Mouse (Mus musculus): ENCODE data around the gene Gp9.
A peak's percentile ranks its signal among the peaks of the same experiment; 100 is the strongest.

Gene Gp9

GRCm38 (mm10) chr6:87777842-87778241 lies at the start of gene Gp9:
Gp9 (plus strand) TSS chr6:87778072.
- no peak for DNase-seq

GRCm38 (mm10) chr6:87728102-87728501 lies 49.8 kb upstream of the Gp9 start:
- DNase-seq = no peak

GRCm38 (mm10) chr6:87730141-87730540 lies 47.7 kb upstream of the Gp9 start:
- no peak for DNase-seq

GRCm38 (mm10) chr6:87730591-87731462 lies 47.0 kb upstream of the Gp9 start, which contains the start of gene Efcc1:
Efcc1 (plus strand) TSS chr6:87730869.
- DNase-seq = peak; percentile 46 to 62

GRCm38 (mm10) chr6:87731463-87732095 lies 46.3 kb upstream of the Gp9 start:
- no peak for DNase-seq

GRCm38 (mm10) chr6:87732151-87733011 lies 45.5 kb upstream of the Gp9 start:
- DNase-seq = no peak

- peak in 1 of 2 experiments; percentile 47 for DNase-seq
Measured at GRCm38 (mm10) chr6:87733131-87733930, 44.5 kb upstream of the Gp9 start.

GRCm38 (mm10) chr6:87734136-87734535 lies 43.7 kb upstream of the Gp9 start:
- DNase-seq = peak; percentile 17 to 27

GRCm38 (mm10) chr6:87736923-87737322 lies 40.9 kb upstream of the Gp9 start:
- DNase-seq = no peak

GRCm38 (mm10) chr6:87737921-87738626 lies 39.8 kb upstream of the Gp9 start:
- DNase-seq = no peak

- no peak for DNase-seq
Measured at GRCm38 (mm10) chr6:87739898-87740297, 38.0 kb upstream of the Gp9 start.

- no peak for DNase-seq
Measured at GRCm38 (mm10) chr6:87740496-87740895, 37.4 kb upstream of the Gp9 start.

GRCm38 (mm10) chr6:87741978-87742377 lies 35.9 kb upstream of the Gp9 start:
- DNase-seq = no peak

GRCm38 (mm10) chr6:87742804-87743203 lies 35.1 kb upstream of the Gp9 start:
- peak; percentile 42 to 48 for DNase-seq

- no peak for DNase-seq
Measured at GRCm38 (mm10) chr6:87743281-87743680, 34.6 kb upstream of the Gp9 start.

GRCm38 (mm10) chr6:87744632-87745031 lies 33.2 kb upstream of the Gp9 start:
- DNase-seq = no peak

GRCm38 (mm10) chr6:87745301-87745700 lies 32.6 kb upstream of the Gp9 start:
- DNase-seq = peak; percentile 25 to 43

- DNase-seq = no peak
Measured at GRCm38 (mm10) chr6:87746059-87746458, 31.8 kb upstream of the Gp9 start.

GRCm38 (mm10) chr6:87746849-87747248 lies 31.0 kb upstream of the Gp9 start:
- peak; percentile 37 to 61 for DNase-seq

GRCm38 (mm10) chr6:87748078-87748477 lies 29.8 kb upstream of the Gp9 start:
- DNase-seq = no peak

- no peak for DNase-seq
Measured at GRCm38 (mm10) chr6:87748531-87748930, 29.3 kb upstream of the Gp9 start.

All from lung, adult 18-20 months (tissue).